Mouse (Mus musculus) C2C12 (cell line): ENCODE measurements around the gene Gm10401. TPM values are rescaled to one million over a fixed set of nuclear protein-coding genes. Genes with fewer than 3 reads are reported as not detected.

Source experiments
- H3K27me3 ChIP-seq: one replicate; pipeline ENCODE4 v1.6.1; 2011; ENCODE audit not compliant: control insufficient read depth, insufficient read depth, insufficient read length
- H3K36me3 ChIP-seq: one replicate; pipeline ENCODE4 v1.6.1; 2011; ENCODE audit not compliant: control insufficient read depth, insufficient read depth
- H3K4me3 ChIP-seq: one replicate; pipeline ENCODE4 v1.5.1; 2011; ENCODE audit warnings: mild to moderate bottlenecking, control low read depth; ENCODE audit not compliant: poor library complexity, insufficient read depth, severe bottlenecking
- H3K79me2 ChIP-seq: one replicate; pipeline ENCODE4 v1.6.1; 2011; ENCODE audit not compliant: control insufficient read depth, insufficient read depth
- H3K79me3 ChIP-seq: one replicate; pipeline ENCODE4 v1.6.1; 2011; ENCODE audit warnings: low read depth, control low read depth
- H3ac ChIP-seq: one replicate; pipeline ENCODE3; 2011; ENCODE audit warnings: low read depth; ENCODE audit not compliant: control insufficient read depth, insufficient read length
- CEBPB ChIP-seq: IDR thresholded peaks from one replicate; pipeline ENCODE4 v1.6.1; 2011; ENCODE audit warnings: low read depth, mild to moderate bottlenecking, control low read depth, moderate library complexity
- CTCF ChIP-seq: IDR thresholded peaks from one replicate; pipeline ENCODE4 v1.5.1; 2011; ENCODE audit not compliant: control insufficient read depth, insufficient read depth, insufficient read length
- FOSL1 ChIP-seq: IDR thresholded peaks from one replicate; pipeline ENCODE4 v1.8.0; 2011; ENCODE audit warnings: mild to moderate bottlenecking, low read length; ENCODE audit not compliant: poor library complexity, insufficient read depth, severe bottlenecking
- MAX ChIP-seq: IDR thresholded peaks from one replicate; pipeline ENCODE4 v1.6.1; 2011; ENCODE audit warnings: mild to moderate bottlenecking, control low read depth
- MYOD1 ChIP-seq: IDR thresholded peaks from one replicate; pipeline ENCODE4 v1.6.1; 2011; ENCODE audit warnings: low read depth; ENCODE audit not compliant: control insufficient read depth, insufficient read length
- MYOG ChIP-seq: IDR thresholded peaks from one replicate; pipeline ENCODE4 v1.6.1; 2011; ENCODE audit not compliant: control insufficient read depth, insufficient read length; ENCODE audit errors: extremely low read depth
- USF1 ChIP-seq: IDR thresholded peaks from one replicate; pipeline ENCODE4 v1.6.1; 2011; ENCODE audit warnings: low read depth, mild to moderate bottlenecking, control low read depth, moderate library complexity
- long read RNA-seq, 2 experiments: library from polyadenylated mRNA; unstranded; transcript quantifications; one replicate each; pipeline ENCODE4 v2.0.0; 2019 to 2020
- polyA plus RNA-seq: library from polyadenylated mRNA; unstranded; fragments of >200 nt; fragmentation: generic; extraction: Trizol; gene quantifications from one replicate; pipeline ENCODE4 v1.2.1, GENCODE M21; 2012; ENCODE audit warnings: missing spikeins

Gene Gm10401
- 6.5 TPM for polyA plus RNA-seq
- long read RNA-seq, experiment 1, result 0 reads
- long read RNA-seq, experiment 2, result 0 reads

GRCm38 (mm10) chr5:115098195-115098594 is at the start of gene Gm10401:
Gene Gm10401, minus strand, starts transcription at chr5:115098295.
- Histone ChIP-seq H3K36me3 (peaks cover 36% of the 10 kb centered on the region), H3K79me2 (no peaks in the 10 kb centered on the region), H3ac (no peak within 1 kb of the TSS), H3K79me3 (no peaks in the 10 kb centered on the region), H3K27me3 (no peaks in the 10 kb centered on the region), H3K4me3 (no peak within 1 kb of the TSS)
- no peak for TF ChIP-seq CTCF
- no peak for TF ChIP-seq FOSL1
- TF ChIP-seq MYOD1, result no peak
- no peak for TF ChIP-seq USF1
- no peak for TF ChIP-seq MAX
- no peak for TF ChIP-seq CEBPB
- TF ChIP-seq MYOG, result no peak

GRCm38 (mm10) chr5:115147388-115147787 is 49.3 kb upstream of the Gm10401 start:
- H3K79me3 ChIP-seq, result peaks cover 10% of the 10 kb centered on the region
- TF ChIP-seq MYOG (no peak), MYOD1 (no peak), CTCF (no peak), USF1 (no peak), MAX (no peak), FOSL1 (no peak), CEBPB (no peak)
- H3ac ChIP-seq, result no peak overlapping the region
- no peaks in the 10 kb centered on the region for H3K27me3 ChIP-seq
- H3K36me3 ChIP-seq, result peaks cover 52% of the 10 kb centered on the region
- no peak overlapping the region for H3K4me3 ChIP-seq
- H3K79me2 ChIP-seq, result peaks cover 15% of the 10 kb centered on the region

- Histone ChIP-seq H3K4me3 (no peak overlapping the region), H3ac (no peak overlapping the region), H3K79me2 (peaks cover 8% of the 10 kb centered on the region), H3K27me3 (no peaks in the 10 kb centered on the region), H3K79me3 (peaks cover 4% of the 10 kb centered on the region), H3K36me3 (peaks cover 48% of the 10 kb centered on the region)
- TF ChIP-seq USF1 (no peak), CEBPB (no peak), CTCF (no peak)
These were observed 48.6 kb upstream of the Gm10401 start for GRCm38 (mm10) chr5:115146747-115147130.

- H3K4me3 ChIP-seq, result no peak overlapping the region
- TF ChIP-seq CTCF (no peak), FOSL1 (no peak), MYOD1 (no peak), CEBPB (no peak), USF1 (no peak), MYOG (no peak), MAX (no peak)
- no peaks in the 10 kb centered on the region for H3K79me3 ChIP-seq
- peaks cover 48% of the 10 kb centered on the region for H3K36me3 ChIP-seq
- no peaks in the 10 kb centered on the region for H3K27me3 ChIP-seq
- H3K79me2 ChIP-seq, result peaks cover 2% of the 10 kb centered on the region
- no peak overlapping the region for H3ac ChIP-seq
These were observed 48.1 kb upstream of the Gm10401 start for GRCm38 (mm10) chr5:115145976-115146746.

- TF ChIP-seq FOSL1 (no peak), MAX (no peak), MYOD1 (no peak), MYOG (no peak), CEBPB (no peak), CTCF (no peak), USF1 (no peak)
- Histone ChIP-seq H3K79me2 (no peaks in the 10 kb centered on the region), H3K36me3 (peaks cover 41% of the 10 kb centered on the region), H3ac (no peak overlapping the region), H3K27me3 (no peaks in the 10 kb centered on the region), H3K79me3 (no peaks in the 10 kb centered on the region), H3K4me3 (no peak overlapping the region)
These were observed 47.3 kb upstream of the Gm10401 start for GRCm38 (mm10) chr5:115145253-115145968.
